In genomic region chr19:44161515-44161914, GRCm38 (mm10) we compare ENCODE assay signal across 13 mouse cellular contexts. TPM values are rescaled to one million over a fixed set of nuclear protein-coding genes. Genes with fewer than 3 reads are reported as not detected.
A peak's percentile ranks its signal among the peaks of the same experiment; 100 is the strongest.
DNase-seq lines count a peak whose midpoint lies in the region; ATAC-seq and TF ChIP-seq lines count a peak whose summit lies in the region.
"Had no signal": no experiment of that assay in that cellular context is flagged by ENCODE, and none has a peak within 500 bp of the region (broad histone marks: within the 10 kb centered on the region; RNA-seq: fewer than 3 reads in every experiment).

No protein-coding gene starts in this region.

- ATAC-seq in forebrain, postnatal 0 days, result no peak
- ATAC-seq in forebrain, embryonic 15.5 days (replicated peaks), result no peak
- no peak for ATAC-seq in lung, embryonic 14.5 days (ENCODE audit: insufficient read depth)
- ATAC-seq in common myeloid progenitor, adult 5-6 weeks (replicated peaks; ENCODE audit: low read depth, poor library complexity, severe bottlenecking), result peak; percentile 79
- ATAC-seq in heart, embryonic 12.5 days (ENCODE audit: insufficient number of reproducible peaks, low FRiP score), result no peak

- H3K27me3 ChIP-seq in forebrain, postnatal 0 days (ENCODE audit: insufficient read depth, low read length), result no peaks in the 10 kb centered on the region
- peaks cover 4% of the 10 kb centered on the region; the same call in 1 of the 2 replicates for H3K27me3 ChIP-seq in forebrain, embryonic 15.5 days
- H3K27me3 ChIP-seq in lung, embryonic 14.5 days (ENCODE audit: insufficient read depth, low read length), result no peaks in the 10 kb centered on the region
- H3K27me3 ChIP-seq in heart, embryonic 12.5 days (replicated peaks), result peaks cover 12% of the 10 kb centered on the region; the same call in 1 of the 2 replicates

- no peak overlapping the region for H3K27ac ChIP-seq in forebrain, postnatal 0 days (ENCODE audit: low read depth, low read length)
- no peak overlapping the region for H3K27ac ChIP-seq in forebrain, embryonic 15.5 days (replicated peaks)
- no peak overlapping the region for H3K27ac ChIP-seq in lung, embryonic 14.5 days (ENCODE audit: low read depth)
- H3K27ac ChIP-seq in heart, embryonic 12.5 days (ENCODE audit: poor library complexity, severe bottlenecking), result no peak overlapping the region

- H3K4me2 ChIP-seq in forebrain, postnatal 0 days (ENCODE audit: low read depth), result no peak overlapping the region
- no peak overlapping the region for H3K4me2 ChIP-seq in forebrain, embryonic 15.5 days (replicated peaks)
- no peak overlapping the region for H3K4me2 ChIP-seq in lung, embryonic 14.5 days
- no peak overlapping the region for H3K4me2 ChIP-seq in heart, embryonic 12.5 days

- no peaks in the 10 kb centered on the region for H3K9me3 ChIP-seq in forebrain, postnatal 0 days (ENCODE audit: low read length)
- no peaks in the 10 kb centered on the region for H3K9me3 ChIP-seq in forebrain, embryonic 15.5 days
- no peaks in the 10 kb centered on the region for H3K9me3 ChIP-seq in lung, embryonic 14.5 days (ENCODE audit: low read depth, low read length)
- no peaks in the 10 kb centered on the region for H3K9me3 ChIP-seq in heart, embryonic 12.5 days (replicated peaks)
- H3K9me3 ChIP-seq: megakaryocyte, embryonic 14.5 days had no signal

- H3K36me3 ChIP-seq in forebrain, postnatal 0 days (ENCODE audit: insufficient read depth), result no peaks in the 10 kb centered on the region
- H3K36me3 ChIP-seq in forebrain, embryonic 15.5 days, result no peaks in the 10 kb centered on the region
- no peaks in the 10 kb centered on the region for H3K36me3 ChIP-seq in lung, embryonic 14.5 days (ENCODE audit: insufficient read depth)
- no peaks in the 10 kb centered on the region for H3K36me3 ChIP-seq in heart, embryonic 12.5 days

- DNase-seq in forebrain, postnatal 0 days, result peak; percentile 24
- peak; percentile 53 for DNase-seq in lung, embryonic 14.5 days
- no peak for DNase-seq in lung, postnatal 10 days
- peak; percentile 75 for DNase-seq in retina, embryonic 14.5 days (ENCODE audit: low spot score)
- DNase-seq in urinary bladder, postnatal 25 days (ENCODE audit: low spot score), result no peak
- DNase-seq: cerebellum, adult 2 months; gastrocnemius, postnatal 25 days; layer of hippocampus, adult 9-11 months; right cerebral cortex, adult 18-20 months had no signal

- no peaks in the 10 kb centered on the region for H3K4me1 ChIP-seq in forebrain, postnatal 0 days (ENCODE audit: insufficient read depth)
- H3K4me1 ChIP-seq in forebrain, embryonic 15.5 days, result no peaks in the 10 kb centered on the region
- H3K4me1 ChIP-seq in lung, embryonic 14.5 days (ENCODE audit: insufficient read depth), result no peaks in the 10 kb centered on the region
- no peaks in the 10 kb centered on the region for H3K4me1 ChIP-seq in heart, embryonic 12.5 days (replicated peaks)

- peak; percentile 76 for TF ChIP-seq CTCF in forebrain, postnatal 0 days (IDR thresholded peaks at IDR 0.05; ENCODE audit: low read depth)
- TF ChIP-seq CTCF in lung, embryonic 14.5 days (IDR thresholded peaks at IDR 0.05; ENCODE audit: low read depth), result peak; percentile 73

- H3K9ac ChIP-seq in forebrain, postnatal 0 days, result no peak overlapping the region
- no peak overlapping the region for H3K9ac ChIP-seq in forebrain, embryonic 15.5 days (replicated peaks)
- H3K9ac ChIP-seq in lung, embryonic 14.5 days, result no peak overlapping the region
- no peak overlapping the region for H3K9ac ChIP-seq in heart, embryonic 12.5 days

- WGBS in forebrain, postnatal 0 days, result 16% methylated on average over 3 of the region's 3 CpGs
- WGBS in forebrain, embryonic 15.5 days, result 14% methylated on average over 3 of the region's 3 CpGs
- 8% methylated on average over 3 of the region's 3 CpGs for WGBS in lung, embryonic 14.5 days
- 10% methylated on average over 3 of the region's 3 CpGs for WGBS in heart, embryonic 12.5 days

- H3K4me3 ChIP-seq in forebrain, postnatal 0 days (ENCODE audit: low read depth, low read length), result no peak overlapping the region
- no peak overlapping the region for H3K4me3 ChIP-seq in forebrain, embryonic 15.5 days
- no peak overlapping the region for H3K4me3 ChIP-seq in lung, embryonic 14.5 days (ENCODE audit: low read depth, low read length)
- H3K4me3 ChIP-seq in heart, embryonic 12.5 days, result no peak overlapping the region
- H3K4me3 ChIP-seq: megakaryocyte, embryonic 14.5 days had no signal

RNA-seq across cellular contexts. Expression of gene Bloc1s2, which starts 15.3 kb away (rescaled TPM):
- 65.5 and 74.3 TPM in 2 replicates for total RNA-seq in forebrain, postnatal 0 days (2014; rRNA removed)
- polyA plus RNA-seq in forebrain, postnatal 0 days (2015; fragmentation: Nextera tagmentation; extraction: Ambion mirVana), result 205 and 223 TPM in 2 replicates
- polyA plus RNA-seq in forebrain, embryonic 15.5 days (2015; fragmentation: Nextera tagmentation; extraction: Ambion mirVana), result 145 and 149 TPM in 2 replicates
- polyA plus RNA-seq in lung, embryonic 14.5 days (2014; fragmentation: Nextera tagmentation; extraction: Ambion mirVana), result 86.5 and 89.7 TPM in 2 replicates
- 69.7 and 106 TPM in 2 replicates for total RNA-seq in common myeloid progenitor, adult 5-6 weeks (2017)
- polyA plus RNA-seq in heart, embryonic 12.5 days (2016; fragmentation: Nextera tagmentation; extraction: Ambion mirVana), result 63.0 and 64.0 TPM in 2 replicates

RNA-seq across cellular contexts. Expression of gene Cwf19l1, which starts 25.8 kb away (rescaled TPM):
- total RNA-seq in forebrain, postnatal 0 days (2014; rRNA removed), result 28.9 and 33.9 TPM in 2 replicates
- 27.2 and 29.6 TPM in 2 replicates for polyA plus RNA-seq in forebrain, postnatal 0 days (2015; fragmentation: Nextera tagmentation; extraction: Ambion mirVana)
- 36.2 and 37.2 TPM in 2 replicates for polyA plus RNA-seq in forebrain, embryonic 15.5 days (2015; fragmentation: Nextera tagmentation; extraction: Ambion mirVana)
- polyA plus RNA-seq in lung, embryonic 14.5 days (2014; fragmentation: Nextera tagmentation; extraction: Ambion mirVana), result 32.8 and 36.3 TPM in 2 replicates
- 39.3 and 51.6 TPM in 2 replicates for total RNA-seq in common myeloid progenitor, adult 5-6 weeks (2017)
- 19.1 and 19.7 TPM in 2 replicates for polyA plus RNA-seq in heart, embryonic 12.5 days (2016; fragmentation: Nextera tagmentation; extraction: Ambion mirVana)

RNA-seq across cellular contexts. Expression of gene Pkd2l1, which starts 30.7 kb away (rescaled TPM):
- 0.14 TPM in 1 of 2 replicates, not detected in the other for total RNA-seq in forebrain, postnatal 0 days (2014; rRNA removed)
- 0.05 and 0.06 TPM in 2 replicates for polyA plus RNA-seq in forebrain, postnatal 0 days (2015; fragmentation: Nextera tagmentation; extraction: Ambion mirVana)
- 0.06 and 0.13 TPM in 2 replicates for polyA plus RNA-seq in forebrain, embryonic 15.5 days (2015; fragmentation: Nextera tagmentation; extraction: Ambion mirVana)
- polyA plus RNA-seq in lung, embryonic 14.5 days (2014; fragmentation: Nextera tagmentation; extraction: Ambion mirVana), result not detected in 2 replicates
- not detected in 2 replicates for total RNA-seq in common myeloid progenitor, adult 5-6 weeks (2017)
- polyA plus RNA-seq in heart, embryonic 12.5 days (2016; fragmentation: Nextera tagmentation; extraction: Ambion mirVana), result not detected in 2 replicates
- total RNA-seq: gastrocnemius, postnatal 25 days had no signal

RNA-seq across cellular contexts. Expression of gene Scd3, which starts 41.6 kb away (rescaled TPM):
- 3.1 and 4.0 TPM in 2 replicates for total RNA-seq in forebrain, postnatal 0 days (2014; rRNA removed)
- polyA plus RNA-seq in forebrain, postnatal 0 days (2015; fragmentation: Nextera tagmentation; extraction: Ambion mirVana), result 2.7 and 4.5 TPM in 2 replicates
- polyA plus RNA-seq in forebrain, embryonic 15.5 days (2015; fragmentation: Nextera tagmentation; extraction: Ambion mirVana), result 1.5 and 1.9 TPM in 2 replicates
- polyA plus RNA-seq in lung, embryonic 14.5 days (2014; fragmentation: Nextera tagmentation; extraction: Ambion mirVana), result 0.20 TPM in 2 replicates
- total RNA-seq in common myeloid progenitor, adult 5-6 weeks (2017), result not detected in 2 replicates
- polyA plus RNA-seq in heart, embryonic 12.5 days (2016; fragmentation: Nextera tagmentation; extraction: Ambion mirVana), result not detected in 2 replicates
- total RNA-seq: gastrocnemius, postnatal 25 days had no signal

RNA-seq across cellular contexts. Expression of gene Chuk, which starts 54.2 kb away (rescaled TPM):
- 58.9 and 72.8 TPM in 2 replicates for total RNA-seq in forebrain, postnatal 0 days (2014; rRNA removed)
- polyA plus RNA-seq in forebrain, postnatal 0 days (2015; fragmentation: Nextera tagmentation; extraction: Ambion mirVana), result 16.1 and 25.2 TPM in 2 replicates
- 66.0 and 67.5 TPM in 2 replicates for polyA plus RNA-seq in forebrain, embryonic 15.5 days (2015; fragmentation: Nextera tagmentation; extraction: Ambion mirVana)
- polyA plus RNA-seq in lung, embryonic 14.5 days (2014; fragmentation: Nextera tagmentation; extraction: Ambion mirVana), result 42.0 and 44.7 TPM in 2 replicates
- total RNA-seq in common myeloid progenitor, adult 5-6 weeks (2017), result 55.9 and 60.6 TPM in 2 replicates
- 36.3 and 37.4 TPM in 2 replicates for polyA plus RNA-seq in heart, embryonic 12.5 days (2016; fragmentation: Nextera tagmentation; extraction: Ambion mirVana)

Comparison
In these comparisons a context has a peak if more than half of its experiments do, and no peak if none do; other contexts are left out.
1. DNase-seq: peak in forebrain, postnatal 0 days (single experiment), lung, embryonic 14.5 days (single experiment) and retina, embryonic 14.5 days (single experiment); none in lung, postnatal 10 days (single experiment) and urinary bladder, postnatal 25 days (single experiment).